Mouse (Mus musculus): ENCODE measurements around the gene Necab3. TPM values are rescaled to one million over a fixed set of nuclear protein-coding genes. Genes with fewer than 3 reads are reported as not detected.

Gene Necab3
- polyA plus RNA-seq, 1 experiment from 2014 or later: 11.6 TPM

GRCm38 (mm10) chr2:154569836-154570286 lies 11.2 kb upstream of the Necab3 start, which contains the start of gene E2f1:
E2f1 (minus strand) TSS chr2:154569892.
- no peaks in the 10 kb centered on the region for H3K9me3 ChIP-seq (replicated peaks)
- H3K27ac ChIP-seq: peak within 1 kb of the TSS; percentile 89
- no peaks in the 10 kb centered on the region for H3K36me3 ChIP-seq
- H3K4me1 ChIP-seq: peaks cover 51% of the 10 kb centered on the region
- 0% methylated on average over 33 of the region's 44 CpGs for WGBS
- peak within 1 kb of the TSS; percentile 93 for H3K4me2 ChIP-seq (replicated peaks)
- no peaks in the 10 kb centered on the region for H3K27me3 ChIP-seq
- peak within 1 kb of the TSS; percentile 77 for H3K9ac ChIP-seq
- ATAC-seq (ENCODE audit: low FRiP score): peak; percentile 96
- H3K4me3 ChIP-seq: peak within 1 kb of the TSS; percentile 94

- ATAC-seq (ENCODE audit: low FRiP score): peak; percentile 66
These were observed 10.5 kb upstream of the Necab3 start for GRCm38 (mm10) chr2:154569071-154569748.

GRCm38 (mm10) chr2:154568329-154569070 lies 9.8 kb upstream of the Necab3 start:
- Histone ChIP-seq H3K9me3 (replicated peaks) (no peaks in the 10 kb centered on the region), H3K36me3 (peaks cover 5% of the 10 kb centered on the region), H3K4me3 (peak overlapping the region; percentile 94), H3K4me1 (peaks cover 52% of the 10 kb centered on the region), H3K9ac (peak overlapping the region; percentile 77), H3K27me3 (no peaks in the 10 kb centered on the region), H3K4me2 (replicated peaks) (peak overlapping the region; percentile 93), H3K27ac (peak overlapping the region; percentile 89)
- ATAC-seq (ENCODE audit: low FRiP score): peak; percentile 46
- 4% methylated on average over 10 of the region's 10 CpGs for WGBS

More at GRCm38 (mm10) chr2:154569071-154569748, 10.5 kb upstream of the Necab3 start:
- H3K27me3 ChIP-seq: no peaks in the 10 kb centered on the region
- peak overlapping the region; percentile 89 for H3K27ac ChIP-seq
- H3K9ac ChIP-seq: peak overlapping the region; percentile 77
- peak overlapping the region; percentile 94 for H3K4me3 ChIP-seq
- H3K36me3 ChIP-seq: no peaks in the 10 kb centered on the region
- peaks cover 52% of the 10 kb centered on the region for H3K4me1 ChIP-seq
- H3K9me3 ChIP-seq (replicated peaks): no peaks in the 10 kb centered on the region
- 0% methylated on average over 53 of the region's 70 CpGs for WGBS
- H3K4me2 ChIP-seq (replicated peaks): peak overlapping the region; percentile 93

- ATAC-seq (ENCODE audit: low FRiP score): no peak
These were observed 9.1 kb upstream of the Necab3 start for GRCm38 (mm10) chr2:154567766-154568165.

GRCm38 (mm10) chr2:154566641-154567040 lies 8.0 kb upstream of the Necab3 start:
- Histone ChIP-seq H3K4me3 (no peak overlapping the region), H3K27ac (peak overlapping the region; percentile 49; the same call in 1 of the 2 replicates), H3K36me3 (peaks cover 15% of the 10 kb centered on the region), H3K4me1 (peaks cover 46% of the 10 kb centered on the region), H3K9ac (peak overlapping the region; percentile 23; the same call in 1 of the 2 replicates), H3K9me3 (replicated peaks) (no peaks in the 10 kb centered on the region), H3K4me2 (replicated peaks) (peak overlapping the region; percentile 27), H3K27me3 (no peaks in the 10 kb centered on the region)
- no peak for ATAC-seq (ENCODE audit: low FRiP score)
- 47% methylated on average over 8 of the region's 8 CpGs for WGBS

More at GRCm38 (mm10) chr2:154567766-154568165, 9.1 kb upstream of the Necab3 start:
- 70% methylated on average over 2 of the region's 2 CpGs for WGBS
- H3K27ac ChIP-seq: peak overlapping the region; percentile 89
- no peaks in the 10 kb centered on the region for H3K27me3 ChIP-seq
- H3K4me1 ChIP-seq: peaks cover 52% of the 10 kb centered on the region
- H3K36me3 ChIP-seq: peaks cover 12% of the 10 kb centered on the region
- peak overlapping the region; percentile 94 for H3K4me3 ChIP-seq
- H3K9me3 ChIP-seq (replicated peaks): no peaks in the 10 kb centered on the region
- peak overlapping the region; percentile 77 for H3K9ac ChIP-seq
- peak overlapping the region; percentile 93 for H3K4me2 ChIP-seq (replicated peaks)

GRCm38 (mm10) chr2:154565562-154565961 lies 6.9 kb upstream of the Necab3 start:
- Histone ChIP-seq H3K9ac (no peak overlapping the region), H3K4me2 (replicated peaks) (no peak overlapping the region; the same call in 1 of the 2 replicates), H3K27me3 (no peaks in the 10 kb centered on the region), H3K27ac (peak overlapping the region; percentile 49; the same call in 1 of the 2 replicates), H3K36me3 (peaks cover 21% of the 10 kb centered on the region), H3K4me1 (peaks cover 45% of the 10 kb centered on the region), H3K4me3 (no peak overlapping the region), H3K9me3 (replicated peaks) (no peaks in the 10 kb centered on the region)
- ATAC-seq (ENCODE audit: low FRiP score): no peak
- WGBS: 79% methylated on average over 3 of the region's 3 CpGs

GRCm38 (mm10) chr2:154563612-154564170 lies 5.0 kb upstream of the Necab3 start:
- Histone ChIP-seq H3K36me3 (peaks cover 23% of the 10 kb centered on the region), H3K4me3 (no peak overlapping the region), H3K27ac (no peak overlapping the region), H3K9me3 (replicated peaks) (no peaks in the 10 kb centered on the region), H3K9ac (no peak overlapping the region), H3K27me3 (no peaks in the 10 kb centered on the region), H3K4me2 (replicated peaks) (no peak overlapping the region), H3K4me1 (peaks cover 46% of the 10 kb centered on the region)
- 93% methylated on average over 22 of the region's 22 CpGs for WGBS
- no peak for ATAC-seq (ENCODE audit: low FRiP score)

- WGBS: 60% methylated on average over 5 of the region's 5 CpGs
- Histone ChIP-seq H3K27ac (no peak overlapping the region), H3K27me3 (peaks cover 5% of the 10 kb centered on the region), H3K9ac (peak overlapping the region; percentile 37; the same call in 1 of the 2 replicates), H3K4me3 (no peak overlapping the region), H3K9me3 (replicated peaks) (no peaks in the 10 kb centered on the region), H3K36me3 (peaks cover 12% of the 10 kb centered on the region; the same call in 1 of the 2 replicates), H3K4me2 (replicated peaks) (peak overlapping the region; percentile 61), H3K4me1 (peaks cover 33% of the 10 kb centered on the region)
- ATAC-seq (ENCODE audit: low FRiP score): no peak
These were observed 1.4 kb downstream of the Necab3 start for GRCm38 (mm10) chr2:154557184-154557832.

GRCm38 (mm10) chr2:154555235-154555634 lies 3.5 kb downstream of the Necab3 start:
- no peak overlapping the region for H3K4me3 ChIP-seq
- no peak overlapping the region for H3K4me2 ChIP-seq (replicated peaks)
- H3K9me3 ChIP-seq (replicated peaks): no peaks in the 10 kb centered on the region
- H3K36me3 ChIP-seq: 0 out of 2 replicates have a peak, but pooled peaks cover 3% of the 10 kb centered on the region
- peaks cover 26% of the 10 kb centered on the region for H3K27me3 ChIP-seq
- ATAC-seq (ENCODE audit: low FRiP score): no peak
- no peak overlapping the region for H3K27ac ChIP-seq
- WGBS: 86% methylated on average over 6 of the region's 6 CpGs
- H3K9ac ChIP-seq: no peak overlapping the region
- H3K4me1 ChIP-seq: peaks cover 39% of the 10 kb centered on the region

- ATAC-seq (ENCODE audit: low FRiP score): peak; percentile 28
- no peaks in the 10 kb centered on the region for H3K9me3 ChIP-seq (replicated peaks)
- H3K27ac ChIP-seq: 0 out of 2 replicates have a peak overlapping the region, but pooled peaks have one; percentile 24
- peaks cover 27% of the 10 kb centered on the region for H3K27me3 ChIP-seq
- H3K36me3 ChIP-seq: 0 out of 2 replicates have a peak, but pooled peaks cover 3% of the 10 kb centered on the region
- H3K4me3 ChIP-seq: peak overlapping the region; percentile 7; the same call in 1 of the 2 replicates
- WGBS: 31% methylated on average over 27 of the region's 27 CpGs
- H3K4me1 ChIP-seq: peaks cover 29% of the 10 kb centered on the region
- peak overlapping the region; percentile 29; the same call in 1 of the 2 replicates for H3K9ac ChIP-seq
- peak overlapping the region; percentile 38 for H3K4me2 ChIP-seq (replicated peaks)
These were observed 6.2 kb downstream of the Necab3 start for GRCm38 (mm10) chr2:154552424-154552907.

- WGBS: 39% methylated on average over 21 of the region's 21 CpGs
- Histone ChIP-seq H3K4me1 (peaks cover 23% of the 10 kb centered on the region), H3K36me3 (0 out of 2 replicates have a peak, but pooled peaks cover 3% of the 10 kb centered on the region), H3K9ac (peak overlapping the region; percentile 29; the same call in 1 of the 2 replicates), H3K27ac (0 out of 2 replicates have a peak overlapping the region, but pooled peaks have one; percentile 24), H3K4me2 (replicated peaks) (peak overlapping the region; percentile 38), H3K9me3 (replicated peaks) (no peaks in the 10 kb centered on the region), H3K27me3 (peaks cover 27% of the 10 kb centered on the region), H3K4me3 (no peak overlapping the region)
- peak; percentile 1; the same call in 1 of the 2 replicates for ATAC-seq (ENCODE audit: low FRiP score)
These were observed 6.8 kb downstream of the Necab3 start for GRCm38 (mm10) chr2:154551927-154552326.

Measured in hindbrain, embryonic 12.5 days (tissue).